Mouse (Mus musculus) thymus, adult 18-20 months (tissue): ENCODE data around the gene Islr.
A peak's percentile ranks its signal among the peaks of the same experiment; 100 is the strongest.
"Not testable (repeated sequence)": the region's sequence is repeated elsewhere in the genome, so short reads cannot be mapped to it uniquely, and the experiment has no call there.

ENCODE experiments used
- DNase-seq, 2 experiments: peaks; one replicate each; pipeline ENCODE4 v3.0.0; 2022; ENCODE audit warnings: mixed read lengths in 2 of 2

Gene Islr

GRCm38 (mm10) chr9:58203516-58204447 lies at the start of gene Islr, which contains the start of gene Islr2:
Gene Islr, minus strand, starts transcription at chr9:58204306.
Gene Islr2, minus strand, starts transcription at chr9:58204319.
- peak; percentile 31 to 35 for DNase-seq

- not testable (repeated sequence) for DNase-seq
Measured at GRCm38 (mm10) chr9:58253805-58254122, 49.7 kb upstream of the Islr start.

- DNase-seq, result peak; percentile 88 to 92
Measured at GRCm38 (mm10) chr9:58253033-58253804, 49.1 kb upstream of the Islr start, which contains the start of gene Stoml1. Gene Stoml1, plus strand, starts transcription at chr9:58253164.

GRCm38 (mm10) chr9:58250730-58251129 lies 46.6 kb upstream of the Islr start:
- not testable (repeated sequence) for DNase-seq

- DNase-seq, result no peak
Measured at GRCm38 (mm10) chr9:58250322-58250721, 46.2 kb upstream of the Islr start.

GRCm38 (mm10) chr9:58249592-58250192 lies 45.6 kb upstream of the Islr start, which contains the start of gene Pml:
Gene Pml, minus strand, starts transcription at chr9:58249786.
- DNase-seq, result peak; percentile 62 to 71

GRCm38 (mm10) chr9:58248746-58249413 lies 44.8 kb upstream of the Islr start:
- no peak for DNase-seq

GRCm38 (mm10) chr9:58247064-58247759 lies 43.1 kb upstream of the Islr start:
- DNase-seq, result peak; percentile 75 to 76

GRCm38 (mm10) chr9:58246083-58246591 lies 42.0 kb upstream of the Islr start:
- no peak for DNase-seq

- DNase-seq, result no peak
Measured at GRCm38 (mm10) chr9:58243696-58244095, 39.6 kb upstream of the Islr start.

GRCm38 (mm10) chr9:58242696-58243095 lies 38.6 kb upstream of the Islr start:
- DNase-seq, result no peak

GRCm38 (mm10) chr9:58241780-58242485 lies 37.8 kb upstream of the Islr start:
- no peak for DNase-seq

GRCm38 (mm10) chr9:58234502-58235015 lies 30.5 kb upstream of the Islr start:
- no peak for DNase-seq

GRCm38 (mm10) chr9:58232374-58232773 lies 28.3 kb upstream of the Islr start:
- no peak for DNase-seq

GRCm38 (mm10) chr9:58231746-58232145 lies 27.6 kb upstream of the Islr start:
- no peak for DNase-seq

- DNase-seq, result no peak
Measured at GRCm38 (mm10) chr9:58228777-58229466, 24.8 kb upstream of the Islr start.

- peak in 1 of 2 experiments; percentile 30 for DNase-seq
Measured at GRCm38 (mm10) chr9:58225915-58226913, 22.1 kb upstream of the Islr start.

GRCm38 (mm10) chr9:58224356-58224755 lies 20.2 kb upstream of the Islr start:
- DNase-seq, result no peak
